Mouse (Mus musculus): ENCODE results near the gene Pcbp4. TPM values are rescaled to one million over a fixed set of nuclear protein-coding genes. Genes with fewer than 3 reads are reported as not detected.

Pcbp4 gene
- 12.2 TPM for polyA plus RNA-seq (2017; shearing (Covaris generic))

DNA sequence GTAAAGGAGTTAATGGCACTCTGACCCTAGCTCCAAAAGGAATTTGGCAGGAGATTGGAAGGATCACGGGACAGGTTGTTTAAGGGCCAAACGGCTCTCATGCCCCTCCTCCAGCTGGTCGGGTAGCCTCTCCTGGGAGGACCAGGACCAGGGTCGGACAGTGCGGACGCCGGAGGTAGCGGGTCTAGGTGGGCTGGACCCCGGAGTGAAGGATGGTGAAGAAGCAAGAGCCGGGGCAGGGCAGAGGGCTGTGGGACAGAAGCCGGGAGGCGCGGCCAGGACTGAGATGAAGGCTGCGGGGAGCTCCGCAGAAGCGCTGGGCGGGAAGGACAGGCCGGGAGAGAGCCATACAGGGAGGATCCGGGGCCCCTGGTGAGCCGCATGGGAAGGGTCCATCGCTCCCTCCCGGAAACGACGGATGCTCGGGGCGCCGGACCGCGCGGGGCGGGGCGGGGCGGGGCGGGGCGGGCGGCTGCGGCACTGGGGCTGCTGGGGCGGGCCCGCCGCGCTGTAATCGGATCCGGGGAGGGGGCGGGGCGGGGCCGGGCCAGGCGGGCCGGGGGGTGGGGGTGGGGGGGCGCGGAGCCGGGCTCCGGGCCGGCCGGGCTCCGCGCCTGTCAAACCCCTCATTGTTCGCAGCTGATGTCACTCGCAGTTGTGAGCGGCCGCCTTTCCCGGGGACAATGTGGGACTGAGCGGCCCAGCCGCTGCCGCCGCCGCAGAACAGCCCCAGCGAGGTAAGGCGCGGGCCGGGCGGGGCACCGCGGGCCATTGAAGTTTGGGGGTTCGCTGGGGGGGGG, at the start of gene Pcbp4:
TSS of gene Pcbp4 (plus strand) at position 21 of the 800 bp plus-strand sequence.

DNA sequence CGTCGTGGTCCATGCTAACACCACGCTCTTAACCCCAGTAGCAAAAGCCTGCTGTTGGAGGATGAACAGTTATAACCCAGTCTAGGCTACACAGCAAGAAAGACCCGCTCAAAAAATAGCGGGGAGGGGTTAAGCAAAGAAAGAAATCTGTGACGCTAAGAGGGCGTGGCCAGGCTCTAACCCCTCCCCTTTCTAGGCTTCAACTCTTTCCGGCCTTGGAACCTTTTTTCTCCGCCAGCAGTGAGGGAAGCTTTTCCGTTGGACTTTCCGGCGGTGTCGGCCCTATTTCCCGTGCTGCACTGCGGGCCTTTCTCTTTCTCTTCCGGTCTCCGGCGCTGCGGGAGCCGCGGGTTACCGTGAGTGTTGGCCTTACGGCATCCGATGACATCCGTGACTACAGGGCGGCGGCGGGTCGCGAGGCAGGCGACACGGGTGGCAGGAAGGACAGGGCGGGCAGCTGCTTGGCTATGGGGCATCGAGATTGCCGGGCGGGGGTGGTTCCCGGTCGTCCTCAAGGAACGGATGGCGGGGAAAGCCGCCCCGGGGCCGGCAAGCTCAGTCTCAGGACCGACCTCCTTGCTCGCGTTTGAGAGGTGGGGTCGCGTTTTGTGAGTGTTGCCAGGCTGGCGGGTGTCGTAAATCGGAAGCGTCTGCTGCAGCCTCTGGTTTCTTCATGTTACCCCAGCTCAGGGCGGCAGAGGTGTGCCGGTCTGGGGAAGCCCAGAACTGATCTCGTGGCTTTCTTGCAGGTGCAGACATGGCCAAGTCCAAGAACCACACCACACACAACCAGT, 23.7 kb upstream of the Pcbp4 start, which contains the start of gene Rpl29:
TSS of gene Rpl29 (plus strand) at position 234 of the 794 bp plus-strand sequence.

DNA sequence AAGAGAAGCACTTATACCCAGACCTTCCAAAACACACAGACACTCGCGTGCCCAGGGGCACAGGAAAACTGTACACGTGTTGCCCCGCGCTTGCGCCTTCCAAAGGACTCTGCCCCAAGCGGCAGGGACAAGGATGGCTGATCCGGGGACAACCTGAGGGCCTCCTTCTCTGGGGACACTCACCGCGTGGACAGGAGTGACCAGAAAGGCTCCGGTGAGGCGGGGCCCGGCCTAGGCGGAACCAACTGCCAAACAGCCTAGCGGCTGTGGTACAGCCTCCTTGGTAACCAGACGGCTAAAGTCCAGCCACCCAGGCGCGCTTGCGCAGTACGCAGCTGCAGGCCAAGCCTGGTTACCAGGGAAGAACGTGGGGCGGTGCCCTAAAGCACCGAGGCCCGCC, 5.7 kb upstream of the Pcbp4 start, which contains the start of the genes Abhd14b and Abhd14a:
TSS of gene Abhd14b (plus strand) at position 112 of the 400 bp plus-strand sequence.
TSS of gene Abhd14a (minus strand) at position 331 of the 400 bp plus-strand sequence.

DNA sequence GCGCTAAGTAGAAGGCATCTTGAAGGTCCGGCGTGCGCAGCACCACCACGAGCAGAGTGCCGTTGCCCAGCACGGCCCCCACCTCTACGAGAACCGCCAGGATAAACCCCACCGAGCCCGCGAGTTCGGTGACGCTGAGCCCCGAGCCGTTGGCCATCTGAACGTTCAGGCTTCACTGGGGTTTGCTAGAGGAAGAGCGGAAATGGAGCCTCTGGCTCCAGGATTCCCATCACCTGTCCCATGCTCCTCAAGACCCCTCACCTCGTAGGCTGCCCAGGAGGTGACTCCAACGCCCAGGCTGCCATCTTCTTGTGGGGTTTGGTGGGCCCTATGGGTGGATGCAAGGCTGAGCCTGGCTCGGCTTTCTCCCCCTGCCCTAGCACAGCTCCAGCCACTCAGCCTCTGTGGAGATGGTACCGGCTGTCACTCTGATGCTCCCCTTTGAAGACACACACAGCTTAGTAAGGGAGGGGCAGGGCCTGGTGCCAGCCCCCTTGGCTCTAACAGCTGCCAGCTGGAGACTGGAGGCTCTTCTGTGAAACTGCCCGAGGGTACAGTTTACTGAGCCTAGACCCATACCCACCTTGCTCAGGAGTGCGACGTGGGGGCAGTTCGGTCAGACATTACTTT, 12.6 kb downstream of the Pcbp4 start, which contains the start of gene Gpr62:
TSS of gene Gpr62 (minus strand) at position 368 of the 630 bp plus-strand sequence.

DNA sequence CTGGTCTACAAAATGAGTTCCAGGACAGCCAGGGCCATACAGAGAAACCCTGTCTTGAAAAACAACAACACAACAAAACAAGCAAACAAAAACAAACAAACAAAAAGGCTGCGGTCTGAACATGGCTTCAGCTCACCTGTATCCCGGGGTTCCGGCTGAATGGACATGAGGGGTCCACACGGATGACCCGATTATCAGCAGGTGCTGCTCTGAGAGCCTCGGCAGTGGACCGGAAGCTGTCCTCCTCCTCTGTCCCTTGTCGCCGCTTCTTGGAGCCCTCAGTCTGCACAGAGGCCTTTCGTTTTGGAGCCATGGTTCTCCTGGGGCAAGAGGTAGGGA, 22.5 kb downstream of the Pcbp4 start, which contains the start of gene Rrp9:
TSS of gene Rrp9 (plus strand) at position 301 of the 339 bp plus-strand sequence.

GRCm38 (mm10) chr9:106476924-106477484, 23.9 kb downstream of the Pcbp4 start, which contains the start of gene Parp3:
TSS of gene Parp3 (minus strand) at chr9:106476949.

DNA sequence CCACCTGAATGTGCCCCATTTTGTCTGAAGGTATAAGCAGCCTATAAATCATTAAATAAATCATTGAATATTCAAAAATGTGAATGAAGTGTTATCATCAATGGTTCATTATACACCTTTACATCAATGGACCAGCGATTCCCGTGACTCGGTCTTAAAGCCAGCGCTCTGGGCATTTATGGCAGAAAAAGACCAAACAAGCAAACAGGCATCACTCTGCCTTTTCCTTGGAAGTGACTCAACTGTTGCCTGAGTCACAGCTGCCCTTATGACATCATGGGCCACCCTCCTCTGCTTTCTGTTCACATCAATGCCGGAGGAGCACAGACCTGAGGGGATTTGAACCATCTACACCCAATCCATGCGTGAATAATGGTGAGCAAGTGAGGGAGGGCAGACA, 46.6 kb downstream of the Pcbp4 start, which contains the start of gene Iqcf1:
TSS of gene Iqcf1 (plus strand) at position 301 of the 400 bp plus-strand sequence.

Other genes with a start within 250 kb of the Pcbp4 start
- gene Tlr9, start 230.7 kb upstream of the Pcbp4 start, polyA plus RNA-seq (2017; shearing (Covaris generic)): not detected
- 48.2 TPM for gene Alas1, start 204.6 kb upstream of the Pcbp4 start, polyA plus RNA-seq (2017; shearing (Covaris generic))
- 4.1 TPM for gene Poc1a, start 172.2 kb upstream of the Pcbp4 start, polyA plus RNA-seq (2017; shearing (Covaris generic))
- gene Dusp7, start 84.7 kb upstream of the Pcbp4 start, polyA plus RNA-seq (2017; shearing (Covaris generic)): 64.0 TPM
- gene Rpl29, start 23.8 kb upstream of the Pcbp4 start, polyA plus RNA-seq (2017; shearing (Covaris generic)): 577 TPM
- gene Acy1, start 15.0 kb upstream of the Pcbp4 start, polyA plus RNA-seq (2017; shearing (Covaris generic)): 19.6 TPM
- 8.6 TPM for gene Abhd14b, start 5.8 kb upstream of the Pcbp4 start, polyA plus RNA-seq (2017; shearing (Covaris generic))
- gene Abhd14a, start 5.6 kb upstream of the Pcbp4 start, polyA plus RNA-seq (2017; shearing (Covaris generic)): 13.0 TPM
- not detected for gene Gpr62, start 12.6 kb downstream of the Pcbp4 start, polyA plus RNA-seq (2017; shearing (Covaris generic))
- gene Rrp9, start 22.7 kb downstream of the Pcbp4 start, polyA plus RNA-seq (2017; shearing (Covaris generic)): 82.8 TPM
- gene Parp3, start 23.7 kb downstream of the Pcbp4 start, polyA plus RNA-seq (2017; shearing (Covaris generic)): 75.9 TPM
- not detected for gene Iqcf1, start 46.7 kb downstream of the Pcbp4 start, polyA plus RNA-seq (2017; shearing (Covaris generic))
- not detected for gene Iqcf5, start 61.3 kb downstream of the Pcbp4 start, polyA plus RNA-seq (2017; shearing (Covaris generic))
- gene Iqcf3, start 108.3 kb downstream of the Pcbp4 start, polyA plus RNA-seq (2017; shearing (Covaris generic)): not detected
- not detected for gene Iqcf4, start 117.7 kb downstream of the Pcbp4 start, polyA plus RNA-seq (2017; shearing (Covaris generic))
- not detected for gene Iqcf6, start 173.3 kb downstream of the Pcbp4 start, polyA plus RNA-seq (2017; shearing (Covaris generic))
- not detected for gene Grm2, start 202.8 kb downstream of the Pcbp4 start, polyA plus RNA-seq (2017; shearing (Covaris generic))
- 74.4 TPM for gene Tex264, start 232.6 kb downstream of the Pcbp4 start, polyA plus RNA-seq (2017; shearing (Covaris generic))